In the genomic region with DNA sequence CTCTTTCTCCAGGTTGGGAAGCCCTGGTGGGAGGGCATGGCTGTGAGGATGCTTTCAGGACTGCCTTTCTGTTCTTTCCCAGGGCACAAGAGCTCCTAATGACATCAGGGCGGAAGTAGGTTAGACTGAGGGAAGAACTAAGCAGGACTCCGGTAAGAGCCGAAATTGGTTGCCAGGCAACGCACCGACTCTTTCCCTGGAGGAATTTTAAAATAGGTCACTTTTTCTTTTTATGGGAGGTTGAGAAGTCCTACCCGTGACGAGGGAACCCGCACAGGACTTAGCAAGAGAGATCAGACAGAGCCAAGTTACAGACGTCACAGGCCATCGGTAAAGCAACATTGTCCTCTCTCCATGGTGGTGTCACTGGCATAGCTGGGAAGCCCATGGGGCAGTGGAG, we compare ENCODE assay signal across 14 mouse cellular contexts.
DNase-seq lines count a peak whose midpoint lies in the region; ATAC-seq lines count a peak whose summit lies in the region.
"Had no signal": no experiment of that assay in that cellular context is flagged by ENCODE, and none has a peak within 500 bp of the region (broad histone marks: within the 10 kb centered on the region; RNA-seq: fewer than 3 reads in every experiment).

No protein-coding gene starts in this region.

- intact Hi-C loops in left cerebral cortex, postnatal 4 days (cut with DNase I): no loop called here
- intact Hi-C loops in left cerebral cortex, postnatal 14 days (cut with DNase I): no loop called here

- ATAC-seq in frontal cortex, adult (ENCODE audit: low TSS enrichment): peak; percentile 96
- ATAC-seq: forebrain, embryonic 16.5 days; intestine, embryonic 16.5 days had no signal

- no peak for DNase-seq in frontal cortex, postnatal 14 days (ENCODE audit: low spot score in 2 of 2)
- DNase-seq in left cerebral cortex, adult 11 months (ENCODE audit: low spot score): peak; percentile 21
- DNase-seq in left cerebral cortex, postnatal 4 days: no peak
- peak; percentile 58 to 67 for DNase-seq in left cerebral cortex, postnatal 14 days (ENCODE audit: low spot score in 2 of 2)
- DNase-seq in right cerebral cortex, postnatal 25 days: peak; percentile 34
- DNase-seq in ovary, postnatal 14 days (ENCODE audit: low spot score): no peak
- DNase-seq in lung, postnatal 36 days: no peak
- DNase-seq: adrenal gland, postnatal 14 days; liver, embryonic 13.5 days; midbrain, embryonic 14.5 days; thymus, postnatal 4 days had no signal

Comparison
In these comparisons a context has a peak if more than half of its experiments do, and no peak if none do; other contexts are left out.
1. DNase-seq: peak in left cerebral cortex, adult 11 months (single experiment), left cerebral cortex, postnatal 14 days (2 of 2) and right cerebral cortex, postnatal 25 days (single experiment); none in frontal cortex, postnatal 14 days (0 of 2), left cerebral cortex, postnatal 4 days (single experiment), ovary, postnatal 14 days (single experiment) and lung, postnatal 36 days (single experiment).